Mouse (Mus musculus) CH12.LX (cell line): ENCODE results near the gene Frmd8.

Experiments used
- CTCF ChIP-seq, 2 experiments: IDR thresholded peaks in 1 of 2; conservative IDR thresholded peaks in 1 of 2; 2 replicates each; pipeline ENCODE4 v1.5.1; 2011 to 2012; ENCODE audit warnings: low read depth in 2 of 2, low read length in 2 of 2, improper control_type of control experiment in 1 of 2, inconsistent platforms in 1 of 2, mild to moderate bottlenecking in 1 of 2, moderate library complexity in 1 of 2
- ELF1 ChIP-seq: IDR thresholded peaks from 2 replicates; pipeline ENCODE4 v1.6.1; 2014; ENCODE audit warnings: low read depth, mild to moderate bottlenecking, inconsistent platforms, low read length, improper control_type of control experiment
- HCFC1 ChIP-seq: IDR thresholded peaks from 2 replicates; pipeline ENCODE4 v1.6.1; 2012; ENCODE audit warnings: low read depth, mild to moderate bottlenecking, inconsistent platforms, low read length, improper control_type of control experiment
- JUN ChIP-seq: IDR thresholded peaks from 2 replicates; pipeline ENCODE4 v1.6.1; 2011; ENCODE audit warnings: low read depth, mild to moderate bottlenecking, low read length, improper control_type of control experiment, moderate library complexity; ENCODE audit not compliant: insufficient read depth
- KAT2A ChIP-seq: IDR thresholded peaks from 2 replicates; pipeline ENCODE4 v1.6.1; 2012; ENCODE audit warnings: low read length, improper control_type of control experiment, inconsistent platforms; ENCODE audit not compliant: insufficient replicate concordance
- MAZ ChIP-seq: IDR thresholded peaks from 2 replicates; pipeline ENCODE4 v1.6.1; 2012; ENCODE audit warnings: low read depth, mild to moderate bottlenecking, inconsistent platforms, low read length, improper control_type of control experiment, moderate library complexity
- MXI1 ChIP-seq: IDR thresholded peaks from 2 replicates; pipeline ENCODE4 v1.6.1; 2011; ENCODE audit warnings: mild to moderate bottlenecking, low read depth, low read length, improper control_type of control experiment
- NELFE ChIP-seq: IDR thresholded peaks from 2 replicates; pipeline ENCODE4 v1.6.1; 2011; ENCODE audit warnings: low read depth, low read length, improper control_type of control experiment
- PAX5 ChIP-seq: IDR thresholded peaks from 2 replicates; pipeline ENCODE4 v1.6.1; 2012; ENCODE audit warnings: low read length, inconsistent platforms, mixed read lengths
- POLR2A ChIP-seq: IDR thresholded peaks from 2 replicates; pipeline ENCODE4 v1.6.1; 2011; ENCODE audit warnings: low read depth, mild to moderate bottlenecking, improper control_type of control experiment, low read length
- RCOR1 ChIP-seq: conservative IDR thresholded peaks from 2 replicates; pipeline ENCODE4 v1.6.1; 2012; ENCODE audit warnings: low read depth, mild to moderate bottlenecking, inconsistent platforms, low read length, improper control_type of control experiment
- SMC3 ChIP-seq: IDR thresholded peaks from 2 replicates; pipeline ENCODE4 v1.6.1; 2011; ENCODE audit warnings: low read depth, low read length, improper control_type of control experiment

DNA sequence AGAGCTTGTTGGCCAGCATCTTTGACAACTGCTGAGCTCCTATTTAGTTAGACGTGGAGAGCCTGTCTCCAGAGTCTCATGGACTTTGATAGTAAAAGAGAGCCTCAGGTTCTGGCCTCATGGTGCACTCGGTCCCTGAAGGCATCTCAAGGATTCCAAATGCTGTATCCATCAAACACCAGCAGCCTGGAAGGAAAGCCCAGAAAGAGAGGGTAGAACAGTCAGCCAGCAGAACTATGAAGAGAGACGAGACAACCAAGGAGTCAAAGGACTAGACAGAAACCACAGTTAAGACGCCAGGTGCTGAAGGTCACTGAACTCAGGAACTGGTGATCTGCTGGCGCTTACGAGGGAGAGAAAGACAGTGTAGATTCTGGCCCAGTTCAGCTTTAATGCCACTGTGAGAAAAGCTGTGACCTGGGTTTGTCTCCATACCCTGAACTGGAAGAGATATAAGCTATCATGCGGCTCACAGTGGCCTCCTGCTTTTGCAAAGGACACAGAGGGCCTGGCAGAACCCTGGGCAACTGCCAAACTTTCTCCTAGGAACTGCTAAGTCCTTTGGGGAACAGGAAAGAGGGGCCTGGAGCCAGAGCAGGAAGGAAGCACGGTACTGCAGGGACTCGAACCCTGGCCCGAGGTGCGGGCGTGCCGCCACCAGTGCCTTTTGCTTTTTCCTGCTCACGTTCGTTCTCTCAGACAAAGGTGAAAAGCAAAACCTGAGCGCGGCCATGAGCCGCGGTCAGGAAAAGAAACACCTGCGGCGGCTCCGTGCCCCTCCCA, 50.8 kb downstream of the Frmd8 start:
- TF ChIP-seq ELF1, result no peak
- no peak for TF ChIP-seq CTCF (conservative IDR thresholded peaks at IDR 0.05 in 1 of 2, IDR thresholded peaks at IDR 0.05 in 1 of 2; ENCODE audit: low read depth in 2 of 2, low read length in 2 of 2)
- TF ChIP-seq KAT2A, result no peak
- TF ChIP-seq MXI1, result no peak
- TF ChIP-seq NELFE, result no peak
- no peak for TF ChIP-seq HCFC1
- no peak for TF ChIP-seq POLR2A
- no peak for TF ChIP-seq MAZ
- TF ChIP-seq SMC3, result no peak
- no peak for TF ChIP-seq PAX5
- TF ChIP-seq RCOR1, result no peak
- no peak for TF ChIP-seq JUN
